Mouse (Mus musculus) spleen, adult 2 months (tissue): ENCODE data around the gene BC049715.

Experiments used
- CTCF ChIP-seq: fragments of 200-500 bp; IDR thresholded peaks from 2 replicates; pipeline ENCODE4 v1.5.1; 2011; ENCODE audit warnings: mild to moderate bottlenecking, inconsistent platforms; ENCODE audit not compliant: insufficient read depth, insufficient read length, insufficient replicate concordance; ENCODE audit errors: extremely low read depth
- POLR2A ChIP-seq: fragments of 200-500 bp; IDR thresholded peaks from 2 replicates; pipeline ENCODE4 v1.6.1; 2011; ENCODE audit warnings: low read depth, low read length, inconsistent platforms

DNA sequence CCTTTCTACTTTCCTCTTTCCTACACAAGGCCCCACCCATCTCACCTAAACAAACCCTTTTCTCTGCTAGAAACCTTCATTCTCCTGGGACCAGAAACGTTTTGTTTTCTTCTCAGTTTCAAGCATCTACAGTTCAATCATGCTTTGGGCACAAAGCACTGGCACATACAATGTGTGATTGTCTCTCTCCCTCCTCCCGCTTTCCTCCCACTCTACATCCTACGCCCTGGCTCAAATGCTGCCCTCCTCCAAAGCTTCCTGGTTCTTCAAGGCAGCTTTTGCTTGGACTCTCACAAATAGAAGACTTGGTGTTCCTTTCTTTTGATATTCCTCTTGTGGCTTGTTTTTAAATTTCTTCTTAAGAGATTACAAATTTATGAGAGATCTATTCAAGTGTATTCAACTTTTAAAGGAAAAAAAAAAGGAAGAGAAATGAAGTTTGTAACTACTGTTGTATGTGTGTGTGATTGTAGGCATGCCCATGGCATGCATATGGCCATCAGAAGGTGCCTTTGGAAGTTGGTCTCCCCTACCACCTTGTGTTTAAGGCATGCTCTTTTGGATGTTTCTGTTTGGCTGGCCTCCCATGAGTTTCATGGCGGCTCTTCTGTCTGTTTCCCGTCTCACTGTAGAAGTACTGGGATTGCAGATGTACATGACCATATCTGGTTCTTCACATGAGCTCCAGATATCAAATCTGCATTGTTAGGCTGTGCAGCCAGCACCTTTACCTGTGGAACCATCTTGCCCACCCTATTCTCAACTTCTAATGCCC is 18.5 kb downstream of the BC049715 start:
- no peak for TF ChIP-seq CTCF
- TF ChIP-seq POLR2A = no peak
